Mouse (Mus musculus): ENCODE data around the gene Myo19. TPM values are rescaled to one million over a fixed set of nuclear protein-coding genes. Genes with fewer than 3 reads are reported as not detected.

Myo19 gene
- polyA plus RNA-seq, 1 experiment from 2014 or later: 1.8 TPM

DNA sequence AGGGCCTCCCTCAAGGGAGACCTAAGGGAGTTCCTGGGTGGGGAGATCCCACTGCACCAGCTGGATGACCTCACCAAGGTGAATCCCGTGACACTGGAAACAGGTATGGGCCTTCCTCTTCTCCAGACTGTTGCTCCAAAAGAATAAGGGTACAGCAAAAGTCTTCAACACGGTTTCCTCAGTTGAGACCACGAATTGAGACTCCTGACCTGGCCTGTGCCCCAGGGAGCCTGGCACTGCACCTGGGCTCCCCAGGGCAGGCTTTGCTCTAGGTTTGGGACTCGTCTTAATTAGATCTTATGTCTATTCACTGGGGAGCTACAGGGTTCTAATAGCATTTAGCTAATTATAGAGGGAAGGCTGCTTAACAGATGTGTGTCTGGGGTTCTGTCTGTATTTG, 5.3 kb downstream of the Myo19 start:
- WGBS (ENCODE audit: insufficient replicate concordance): 78% methylated on average over 4 of the region's 4 CpGs
- Histone ChIP-seq H3K9me3 (ENCODE audit: low read length) (no peaks in the 10 kb centered on the region), H3K27ac (ENCODE audit: low read depth) (no peak overlapping the region), H3K4me1 (ENCODE audit: insufficient read depth) (peaks cover 8% of the 10 kb centered on the region; the same call in 1 of the 2 replicates), H3K4me3 (ENCODE audit: low read depth, low read length) (no peak overlapping the region), H3K9ac (replicated peaks) (no peak overlapping the region), H3K27me3 (ENCODE audit: insufficient read depth, low read length) (no peaks in the 10 kb centered on the region), H3K4me2 (ENCODE audit: low read depth, low read length) (no peak overlapping the region), H3K36me3 (replicated peaks; ENCODE audit: insufficient read depth, low read length) (peaks cover 23% of the 10 kb centered on the region)
- TF ChIP-seq EP300 (IDR thresholded peaks at IDR 0.05; ENCODE audit: low read depth) (no peak), CTCF (IDR thresholded peaks at IDR 0.05; ENCODE audit: low read depth) (no peak)
- no peak for DNase-seq
- no peak for ATAC-seq

- no peak for TF ChIP-seq CTCF (IDR thresholded peaks at IDR 0.05; ENCODE audit: low read depth)
- TF ChIP-seq EP300 (IDR thresholded peaks at IDR 0.05; ENCODE audit: low read depth): no peak
- peaks cover 23% of the 10 kb centered on the region for H3K36me3 ChIP-seq (replicated peaks; ENCODE audit: insufficient read depth, low read length)
- H3K4me3 ChIP-seq (ENCODE audit: low read depth, low read length): no peak overlapping the region
- no peaks in the 10 kb centered on the region for H3K9me3 ChIP-seq (ENCODE audit: low read length)
- H3K4me1 ChIP-seq (ENCODE audit: insufficient read depth): peaks cover 2% of the 10 kb centered on the region; the same call in 1 of the 2 replicates
- no peak overlapping the region for H3K4me2 ChIP-seq (ENCODE audit: low read depth, low read length)
- H3K9ac ChIP-seq (replicated peaks): no peak overlapping the region
- H3K27ac ChIP-seq (ENCODE audit: low read depth): no peak overlapping the region
- WGBS (ENCODE audit: insufficient replicate concordance): 86% methylated on average over 5 of the region's 5 CpGs
- H3K27me3 ChIP-seq (ENCODE audit: insufficient read depth, low read length): no peaks in the 10 kb centered on the region
- no peak for ATAC-seq
- no peak for DNase-seq
These were observed 6.3 kb downstream of the Myo19 start for GRCm38 (mm10) chr11:84886236-84886635.

DNA sequence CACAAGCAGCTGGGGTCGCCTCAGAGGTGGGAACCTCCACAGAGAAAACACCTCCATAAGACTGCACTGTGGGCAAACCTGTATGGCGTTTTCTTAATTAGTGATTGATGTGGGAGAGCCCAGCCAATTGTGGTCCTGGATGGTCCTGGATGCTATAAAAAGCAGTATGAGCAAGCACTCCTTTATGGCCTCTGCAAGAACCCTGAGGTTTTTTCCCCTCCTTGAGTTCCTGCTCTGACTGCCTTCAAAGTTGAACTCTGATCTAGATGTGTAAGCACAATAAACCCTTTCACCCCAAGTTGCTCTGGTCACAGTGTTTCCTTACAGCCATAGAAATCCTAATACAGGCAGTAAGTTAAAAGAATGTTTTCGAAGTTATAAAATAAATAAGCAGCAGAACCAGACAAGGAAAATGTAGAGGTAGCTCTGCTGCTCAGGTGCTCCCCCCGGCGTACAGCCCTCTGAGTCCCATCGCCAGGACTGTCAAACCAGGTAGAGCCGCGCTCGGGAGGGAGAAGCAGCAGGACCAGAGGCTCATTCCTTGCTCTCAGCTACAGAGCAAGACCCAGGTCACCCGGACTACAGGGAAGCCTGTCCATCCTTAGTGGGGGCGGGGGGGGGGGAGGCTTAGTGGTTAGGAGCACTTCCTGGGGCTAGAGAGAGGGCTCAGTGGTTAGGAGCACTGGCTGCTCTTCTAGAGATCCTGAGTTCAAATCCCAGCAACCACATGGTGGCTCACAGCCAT, 7.0 kb downstream of the Myo19 start:
- H3K9ac ChIP-seq (replicated peaks): no peak overlapping the region
- DNase-seq (no peak), ATAC-seq (no peak)
- 89% methylated on average over 11 of the region's 11 CpGs for WGBS (ENCODE audit: insufficient replicate concordance)
- H3K36me3 ChIP-seq (replicated peaks; ENCODE audit: insufficient read depth, low read length): peaks cover 27% of the 10 kb centered on the region
- no peak overlapping the region for H3K4me3 ChIP-seq (ENCODE audit: low read depth, low read length)
- no peak overlapping the region for H3K4me2 ChIP-seq (ENCODE audit: low read depth, low read length)
- H3K27ac ChIP-seq (ENCODE audit: low read depth): no peak overlapping the region
- no peaks in the 10 kb centered on the region for H3K4me1 ChIP-seq (ENCODE audit: insufficient read depth)
- H3K9me3 ChIP-seq (ENCODE audit: low read length): no peaks in the 10 kb centered on the region
- TF ChIP-seq CTCF (IDR thresholded peaks at IDR 0.05; ENCODE audit: low read depth) (no peak), EP300 (IDR thresholded peaks at IDR 0.05; ENCODE audit: low read depth) (no peak)
- no peaks in the 10 kb centered on the region for H3K27me3 ChIP-seq (ENCODE audit: insufficient read depth, low read length)

DNA sequence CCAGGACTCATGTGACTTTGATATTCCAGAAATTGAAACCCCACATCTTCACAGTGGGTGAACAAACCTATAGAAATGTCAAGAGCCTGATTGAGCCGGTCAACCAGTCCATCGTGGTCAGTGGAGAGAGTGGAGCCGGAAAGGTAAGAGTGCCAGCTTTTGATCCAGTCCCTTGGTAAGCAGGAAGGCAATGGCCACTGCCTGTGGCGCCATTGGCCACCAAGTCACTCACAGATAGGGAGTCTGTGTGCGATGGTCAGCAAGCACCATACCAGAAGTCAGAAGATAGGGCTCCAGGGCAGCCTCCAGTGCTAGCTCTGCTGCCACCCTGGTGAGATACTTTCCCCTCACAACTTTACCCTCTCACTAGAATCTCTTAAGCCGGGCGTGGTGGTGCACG, 8.1 kb downstream of the Myo19 start:
- H3K4me3 ChIP-seq (ENCODE audit: low read depth, low read length): no peak overlapping the region
- DNase-seq (no peak), ATAC-seq (no peak)
- no peak for TF ChIP-seq CTCF (IDR thresholded peaks at IDR 0.05; ENCODE audit: low read depth)
- TF ChIP-seq EP300 (IDR thresholded peaks at IDR 0.05; ENCODE audit: low read depth): no peak
- no peak overlapping the region for H3K9ac ChIP-seq (replicated peaks)
- no peak overlapping the region for H3K27ac ChIP-seq (ENCODE audit: low read depth)
- H3K27me3 ChIP-seq (ENCODE audit: insufficient read depth, low read length): no peaks in the 10 kb centered on the region
- H3K9me3 ChIP-seq (ENCODE audit: low read length): no peaks in the 10 kb centered on the region
- 95% methylated on average over 8 of the region's 8 CpGs for WGBS (ENCODE audit: insufficient replicate concordance)
- peaks cover 28% of the 10 kb centered on the region for H3K36me3 ChIP-seq (replicated peaks; ENCODE audit: insufficient read depth, low read length)
- no peak overlapping the region for H3K4me2 ChIP-seq (ENCODE audit: low read depth, low read length)
- no peaks in the 10 kb centered on the region for H3K4me1 ChIP-seq (ENCODE audit: insufficient read depth)

DNA sequence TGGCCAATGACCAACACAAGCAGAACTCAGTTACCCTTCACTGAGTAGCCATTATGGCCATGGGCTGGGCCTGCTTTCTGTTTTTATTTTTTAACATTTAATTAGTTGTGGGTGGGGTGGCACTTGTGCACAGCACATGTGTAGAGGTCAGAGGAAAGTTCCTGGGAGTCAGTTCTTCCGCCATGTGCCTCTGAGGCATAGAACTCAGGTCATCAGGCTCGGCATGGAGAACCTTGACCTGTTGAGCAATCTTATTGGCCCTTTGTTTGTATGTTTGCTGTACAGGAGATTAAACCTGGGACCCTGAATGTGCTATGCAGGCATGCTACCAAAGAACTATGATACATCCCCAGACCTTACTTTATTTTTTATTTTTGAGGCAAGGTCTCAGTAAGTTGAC, 9.5 kb downstream of the Myo19 start:
- H3K36me3 ChIP-seq (replicated peaks; ENCODE audit: insufficient read depth, low read length): peaks cover 24% of the 10 kb centered on the region
- H3K4me3 ChIP-seq (ENCODE audit: low read depth, low read length): no peak overlapping the region
- no peak for DNase-seq
- no peak overlapping the region for H3K27ac ChIP-seq (ENCODE audit: low read depth)
- 73% methylated on average over 2 of the region's 2 CpGs for WGBS (ENCODE audit: insufficient replicate concordance)
- H3K27me3 ChIP-seq (ENCODE audit: insufficient read depth, low read length): no peaks in the 10 kb centered on the region
- no peak for TF ChIP-seq CTCF (IDR thresholded peaks at IDR 0.05; ENCODE audit: low read depth)
- no peak for TF ChIP-seq EP300 (IDR thresholded peaks at IDR 0.05; ENCODE audit: low read depth)
- H3K4me1 ChIP-seq (ENCODE audit: insufficient read depth): no peaks in the 10 kb centered on the region
- ATAC-seq: peak; percentile 44; the same call in 1 of the 2 replicates
- no peaks in the 10 kb centered on the region for H3K9me3 ChIP-seq (ENCODE audit: low read length)
- no peak overlapping the region for H3K9ac ChIP-seq (replicated peaks)
- H3K4me2 ChIP-seq (ENCODE audit: low read depth, low read length): no peak overlapping the region

GRCm38 (mm10) chr11:84891705-84892104, 11.8 kb downstream of the Myo19 start:
- Histone ChIP-seq H3K4me1 (ENCODE audit: insufficient read depth) (no peaks in the 10 kb centered on the region), H3K9ac (replicated peaks) (no peak overlapping the region), H3K36me3 (replicated peaks; ENCODE audit: insufficient read depth, low read length) (peaks cover 24% of the 10 kb centered on the region), H3K27me3 (ENCODE audit: insufficient read depth, low read length) (no peaks in the 10 kb centered on the region), H3K9me3 (ENCODE audit: low read length) (no peaks in the 10 kb centered on the region), H3K27ac (ENCODE audit: low read depth) (no peak overlapping the region), H3K4me3 (ENCODE audit: low read depth, low read length) (no peak overlapping the region), H3K4me2 (ENCODE audit: low read depth, low read length) (no peak overlapping the region)
- DNase-seq: no peak
- WGBS (ENCODE audit: insufficient replicate concordance): 90% methylated on average over 7 of the region's 7 CpGs
- ATAC-seq: no peak
- TF ChIP-seq EP300 (IDR thresholded peaks at IDR 0.05; ENCODE audit: low read depth) (no peak), CTCF (IDR thresholded peaks at IDR 0.05; ENCODE audit: low read depth) (no peak)
